Mouse (Mus musculus): ENCODE measurements around the gene Gm12845.
"Not testable (repeated sequence)": the region's sequence is repeated elsewhere in the genome, so short reads cannot be mapped to it uniquely, and the experiment has no call there.

The Gm12845 gene

GRCm38 (mm10) chr4:117724112-117724511 is at the start of gene Gm12845:
Gene Gm12845 (plus strand): TSS chr4:117724412.
- DNase-seq, result no peak

GRCm38 (mm10) chr4:117676903-117677302 is 47.3 kb upstream of the Gm12845 start:
- peak; percentile 93 to 96 for DNase-seq

GRCm38 (mm10) chr4:117680963-117681362 is 43.2 kb upstream of the Gm12845 start:
- DNase-seq, result no peak

GRCm38 (mm10) chr4:117681931-117682461 is 42.2 kb upstream of the Gm12845 start, which contains the start of gene Dmap1:
Gene Dmap1 (minus strand): TSS chr4:117682273.
- DNase-seq, result peak; percentile 91

GRCm38 (mm10) chr4:117682463-117682862 is 41.7 kb upstream of the Gm12845 start:
- no peak for DNase-seq

GRCm38 (mm10) chr4:117683048-117683768 is 41.0 kb upstream of the Gm12845 start:
- no peak for DNase-seq

GRCm38 (mm10) chr4:117686354-117686753 is 37.9 kb upstream of the Gm12845 start:
- peak in 1 of 2 experiments; percentile 53 for DNase-seq

- DNase-seq, result peak; percentile 73 to 80
These were observed 18.9 kb upstream of the Gm12845 start for GRCm38 (mm10) chr4:117705361-117705760.

GRCm38 (mm10) chr4:117708780-117709550 is 15.2 kb upstream of the Gm12845 start:
- no peak for DNase-seq

GRCm38 (mm10) chr4:117712314-117712713 is 11.9 kb upstream of the Gm12845 start:
- DNase-seq, result no peak

GRCm38 (mm10) chr4:117713303-117714098 is 10.7 kb upstream of the Gm12845 start:
- no peak for DNase-seq

- DNase-seq, result no peak
These were observed 7.7 kb downstream of the Gm12845 start for GRCm38 (mm10) chr4:117731926-117732325.

GRCm38 (mm10) chr4:117737559-117737958 is 13.3 kb downstream of the Gm12845 start:
- peak; percentile 50 to 54 for DNase-seq

- not testable (repeated sequence) for DNase-seq
These were observed 28.3 kb downstream of the Gm12845 start for GRCm38 (mm10) chr4:117752469-117752868.

GRCm38 (mm10) chr4:117760151-117760550 is 35.9 kb downstream of the Gm12845 start:
- no peak for DNase-seq

GRCm38 (mm10) chr4:117765416-117765815 is 41.2 kb downstream of the Gm12845 start, which contains the start of gene Klf17:
Gene Klf17 (minus strand): TSS chr4:117765648.
- no peak for DNase-seq

GRCm38 (mm10) chr4:117770935-117771334 is 46.7 kb downstream of the Gm12845 start:
- peak; percentile 83 to 86 for DNase-seq

GRCm38 (mm10) chr4:117772960-117773359 is 48.7 kb downstream of the Gm12845 start:
- no peak for DNase-seq
